Comparison of ENCODE assay signal across 27 mouse cellular contexts in the genomic region with DNA sequence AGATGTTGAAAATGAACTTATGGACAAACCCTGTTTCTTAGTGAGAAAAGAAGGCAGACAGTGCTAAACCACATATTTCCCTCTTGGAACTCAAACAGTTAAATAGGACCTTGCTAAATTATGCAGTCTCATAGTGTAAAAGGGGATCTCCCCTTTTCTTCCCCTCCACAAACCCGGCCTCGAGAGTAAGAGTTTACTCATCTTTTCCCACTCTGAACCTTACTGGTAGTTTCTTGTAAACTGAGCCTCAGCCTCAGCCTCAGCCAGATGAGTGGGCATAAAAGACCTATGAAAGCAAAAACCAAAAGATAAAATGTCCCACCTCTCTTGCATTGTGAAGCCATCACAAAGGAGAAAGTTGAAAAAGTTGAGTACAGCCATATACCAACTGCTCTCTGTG.
"Had no signal": no experiment of that assay in that cellular context is flagged by ENCODE, and none has a peak within 500 bp of the region (broad histone marks: within the 10 kb centered on the region; RNA-seq: fewer than 3 reads in every experiment).

No protein-coding gene starts in this region.

- H3K36me3 ChIP-seq: heart, embryonic 13.5 days; heart, embryonic 15.5 days; hindbrain, embryonic 13.5 days; hindbrain, embryonic 15.5 days; kidney, embryonic 15.5 days; limb, embryonic 10.5 days; limb, embryonic 12.5 days; liver, embryonic 13.5 days had no signal

- H3K4me2 ChIP-seq: heart, embryonic 11.5 days; heart, embryonic 13.5 days; heart, embryonic 15.5 days; hindbrain, embryonic 13.5 days; hindbrain, embryonic 15.5 days; kidney, embryonic 15.5 days; limb, embryonic 12.5 days; liver, embryonic 11.5 days; liver, embryonic 13.5 days had no signal

- H3K27ac ChIP-seq: heart, adult 2 months; heart, embryonic 13.5 days; heart, embryonic 15.5 days; hindbrain, embryonic 13.5 days; hindbrain, embryonic 15.5 days; hindbrain, postnatal 0 days; kidney, embryonic 15.5 days; kidney, postnatal 0 days; layer of hippocampus, adult 2 months; left cerebral cortex, adult 2 months; limb, embryonic 10.5 days; limb, embryonic 12.5 days; liver, embryonic 13.5 days had no signal

- H3K4me3 ChIP-seq: heart, adult 2 months; heart, embryonic 13.5 days; heart, embryonic 15.5 days; hindbrain, embryonic 13.5 days; hindbrain, embryonic 15.5 days; kidney, embryonic 15.5 days; layer of hippocampus, adult 2 months; left cerebral cortex, adult 2 months; limb, embryonic 10.5 days; limb, embryonic 12.5 days; liver, embryonic 13.5 days had no signal

- ATAC-seq: hindbrain, postnatal 0 days; intestine, embryonic 16.5 days had no signal

- H3K4me1 ChIP-seq: heart, embryonic 13.5 days; heart, embryonic 15.5 days; hindbrain, embryonic 13.5 days; hindbrain, embryonic 15.5 days; kidney, embryonic 15.5 days; limb, embryonic 10.5 days; limb, embryonic 12.5 days had no signal

- H3K9me3 ChIP-seq: heart, embryonic 15.5 days; hindbrain, embryonic 15.5 days; limb, embryonic 10.5 days had no signal

- DNase-seq: gastrocnemius, postnatal 14 days; gastrocnemius, postnatal 36 days; heart, adult 11 months; heart, adult 2 months; heart, postnatal 14 days; heart, postnatal 36 days; kidney, adult 11 months; kidney, adult 2 months; kidney, adult 9 months; kidney, postnatal 25 days; kidney, postnatal 4 days; liver; liver, embryonic 13.5 days had no signal

- H3K27me3 ChIP-seq: heart, embryonic 13.5 days; heart, embryonic 15.5 days; hindbrain, embryonic 13.5 days; hindbrain, embryonic 15.5 days; kidney, embryonic 15.5 days; limb, embryonic 12.5 days; liver, embryonic 13.5 days had no signal

- H3K9ac ChIP-seq: heart, embryonic 13.5 days; heart, embryonic 15.5 days; hindbrain, embryonic 13.5 days; hindbrain, embryonic 15.5 days; kidney, embryonic 15.5 days; limb, embryonic 12.5 days; liver, embryonic 13.5 days had no signal
